Mouse (Mus musculus) cerebellum, postnatal 36 days (tissue): Measurements from ENCODE around the gene Nsl1.
A peak's percentile ranks its signal among the peaks of the same experiment; 100 is the strongest.
"Not testable (repeated sequence)": the region's sequence is repeated elsewhere in the genome, so short reads cannot be mapped to it uniquely, and the experiment has no call there.

Experiments
- DNase-seq, 2 experiments: peaks; one replicate each; pipeline ENCODE4 v3.0.0; 2021 to 2022; ENCODE audit warnings: mixed read lengths in 2 of 2

Gene Nsl1

DNA sequence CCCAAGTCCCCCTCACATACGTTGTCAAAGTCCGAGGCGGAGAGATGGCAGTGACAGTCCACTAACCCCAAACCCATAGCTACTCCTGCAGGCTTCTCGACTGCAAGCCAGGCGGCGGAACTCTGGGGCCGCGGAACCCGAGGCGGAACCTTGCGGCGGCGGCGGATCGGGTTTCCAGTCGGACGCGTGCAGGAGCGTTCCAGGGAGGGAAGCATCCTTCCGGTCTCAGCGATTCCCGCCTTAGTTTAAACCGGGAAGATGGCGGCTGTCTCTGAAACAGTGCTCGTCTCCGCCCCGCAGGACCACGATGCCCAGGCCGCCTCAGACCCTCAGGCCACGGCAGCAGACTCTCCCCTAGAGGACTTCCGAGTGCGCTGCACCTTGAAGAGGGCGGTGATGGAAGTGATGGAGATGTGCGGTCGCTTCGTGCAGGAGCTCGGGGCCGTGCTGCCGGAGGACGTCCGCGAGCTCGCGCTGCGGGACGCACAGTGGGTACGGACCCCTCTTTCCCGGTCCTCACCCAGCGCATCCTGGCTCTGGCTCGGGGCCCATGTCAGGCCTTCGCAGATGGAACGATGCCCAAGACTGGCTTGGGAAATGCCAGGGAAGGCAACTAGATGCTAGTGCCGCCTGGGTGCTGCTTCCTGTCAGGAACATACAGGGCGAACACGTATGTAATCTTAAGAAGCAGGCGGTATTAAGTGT lies at the start of gene Nsl1, which contains the start of gene Tatdn3:
TSS of gene Nsl1 (plus strand) at position 232 of the 705 bp plus-strand sequence.
TSS of gene Tatdn3 (minus strand) at position 152 of the 705 bp plus-strand sequence.
- DNase-seq: peak; percentile 90 to 97

DNA sequence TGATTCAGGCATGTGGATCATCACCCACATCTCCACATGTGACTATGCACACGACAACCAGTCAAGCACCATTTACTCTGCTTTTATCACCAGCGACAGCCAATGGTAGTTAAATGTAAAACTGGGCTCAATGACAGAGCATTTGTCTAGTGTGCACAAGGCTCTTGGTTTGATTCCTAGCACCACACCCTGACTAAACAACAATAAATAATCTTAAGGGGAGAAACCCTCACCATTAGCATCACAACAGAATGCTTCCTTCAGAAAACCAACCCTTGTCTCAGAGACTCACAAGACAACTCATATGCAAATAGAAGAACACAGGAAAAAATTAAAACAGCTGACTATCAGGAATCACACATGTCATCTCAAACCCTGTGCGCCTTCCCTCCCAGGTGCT lies 48.5 kb upstream of the Nsl1 start:
- DNase-seq: no peak

- DNase-seq: no peak
These were observed 43.0 kb upstream of the Nsl1 start for GRCm38 (mm10) chr1:191019803-191020202.

DNA sequence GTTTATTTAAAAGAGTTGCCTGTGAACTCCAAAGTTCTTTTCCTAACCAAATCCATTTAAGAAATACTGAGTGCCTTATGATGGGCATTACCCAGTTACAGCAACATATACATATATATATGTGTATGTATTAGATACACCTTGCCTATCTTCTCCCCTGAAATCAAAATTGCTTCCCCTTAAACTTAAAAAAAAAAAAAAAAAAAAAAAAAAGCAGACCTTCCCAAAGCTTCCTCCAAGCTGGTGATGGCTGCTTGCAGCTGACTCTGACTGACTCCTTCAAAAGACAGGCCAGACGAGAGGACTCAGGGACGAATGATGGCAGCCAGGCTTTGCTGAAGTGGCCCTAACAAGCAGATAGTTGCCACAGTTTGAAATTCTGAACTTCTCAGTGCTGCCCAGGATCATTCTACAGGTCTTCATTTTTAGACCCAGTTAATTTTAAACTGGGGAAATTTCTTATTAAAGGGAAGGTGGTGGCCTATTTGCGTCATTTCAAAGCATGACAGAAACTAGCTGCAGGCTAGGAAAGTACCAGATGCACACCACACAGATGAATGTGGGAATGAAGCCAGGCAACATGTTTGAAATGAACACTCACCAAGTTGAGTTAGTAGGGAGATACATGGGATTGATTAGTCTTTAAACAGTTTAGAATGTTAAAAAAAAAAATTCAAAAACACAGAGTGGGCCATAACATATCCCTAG lies 42.4 kb upstream of the Nsl1 start:
- no peak for DNase-seq

- no peak for DNase-seq
These were observed 41.8 kb upstream of the Nsl1 start for GRCm38 (mm10) chr1:191021016-191021415.

GRCm38 (mm10) chr1:191023140-191023539 lies 39.7 kb upstream of the Nsl1 start:
- DNase-seq: no peak

GRCm38 (mm10) chr1:191023806-191024205 lies 39.0 kb upstream of the Nsl1 start:
- not testable (repeated sequence) for DNase-seq

DNA sequence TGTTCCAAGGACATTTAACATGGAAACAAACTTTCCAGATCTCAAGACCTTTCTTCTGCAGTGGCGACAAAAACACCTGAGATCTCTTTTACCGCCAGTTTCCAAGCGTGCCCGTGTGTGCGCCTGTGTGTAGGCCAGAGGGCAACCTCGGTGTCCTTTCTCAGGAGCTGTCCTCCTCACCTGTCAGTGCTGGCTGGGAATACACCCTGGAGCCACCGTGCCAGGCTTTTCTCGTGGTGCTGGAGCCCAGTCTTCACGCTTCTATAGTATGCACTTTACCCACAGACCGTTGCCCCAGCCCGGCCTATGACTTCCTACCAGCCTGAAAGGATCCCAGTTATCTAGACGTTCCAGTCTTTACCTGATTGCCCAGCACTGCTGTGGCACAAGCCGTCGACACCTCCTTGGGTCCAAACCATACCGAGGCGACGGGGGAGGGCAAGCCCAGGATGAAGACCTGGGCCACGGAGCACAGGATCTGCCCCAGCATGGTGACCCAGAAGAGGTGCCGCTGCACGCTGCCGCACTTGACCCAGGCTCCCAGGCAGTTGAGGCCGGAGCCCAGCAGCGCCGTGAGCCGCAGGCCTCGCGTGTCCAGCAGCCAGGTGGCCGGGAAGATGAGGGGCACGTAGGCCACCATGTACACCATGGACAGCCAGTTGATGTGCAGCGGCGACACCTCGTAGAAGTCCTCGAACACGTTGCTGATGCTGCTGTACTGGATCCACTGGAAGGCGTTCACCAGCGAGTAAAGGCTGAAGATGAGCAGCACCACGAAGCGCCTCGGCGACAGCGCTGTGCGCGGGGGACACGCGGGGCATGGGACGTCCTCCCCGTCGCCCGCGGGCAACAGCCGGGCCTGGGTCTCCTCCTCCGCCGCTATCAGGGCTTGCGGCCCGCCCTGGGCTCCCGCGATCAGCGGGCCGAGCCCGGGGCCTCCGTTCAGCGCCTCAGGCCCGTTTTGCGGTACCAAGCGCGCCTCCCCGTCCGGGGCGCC lies 37.5 kb upstream of the Nsl1 start:
- peak; percentile 39 to 60 for DNase-seq

- DNase-seq: peak; percentile 97 to 99
These were observed 36.6 kb upstream of the Nsl1 start, which contains the start of gene Flvcr1 for GRCm38 (mm10) chr1:191026021-191026713. Gene Flvcr1, minus strand, starts transcription at chr1:191026158.

DNA sequence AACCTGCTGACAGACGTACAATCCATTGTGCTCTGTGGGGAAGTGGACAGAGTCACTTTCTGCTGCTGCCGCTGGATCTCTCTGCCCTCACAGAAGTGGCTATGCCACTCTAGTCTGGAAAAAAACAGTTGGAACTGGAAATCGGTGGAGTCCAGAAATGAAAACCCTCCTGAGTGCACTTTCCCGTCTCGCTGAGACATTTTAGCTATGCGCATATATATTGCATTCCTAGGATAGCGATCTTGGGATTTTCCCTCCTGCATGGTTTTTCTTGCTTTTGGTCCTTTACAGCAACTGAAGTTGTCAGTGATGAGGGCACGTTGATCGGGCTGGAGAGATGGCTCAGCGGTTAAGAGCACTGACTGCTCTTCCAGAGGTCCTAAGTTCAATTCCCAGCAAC lies 32.6 kb upstream of the Nsl1 start:
- DNase-seq: no peak

- not testable (repeated sequence) for DNase-seq
These were observed 31.8 kb upstream of the Nsl1 start for GRCm38 (mm10) chr1:191030922-191031425.

GRCm38 (mm10) chr1:191035649-191036048 lies 27.2 kb upstream of the Nsl1 start:
- no peak for DNase-seq

GRCm38 (mm10) chr1:191036554-191037334 lies 26.1 kb upstream of the Nsl1 start, which contains the start of gene Spata45:
Gene Spata45, plus strand, starts transcription at chr1:191036639.
- no peak for DNase-seq

GRCm38 (mm10) chr1:191037999-191038398 lies 24.8 kb upstream of the Nsl1 start:
- DNase-seq: no peak

DNA sequence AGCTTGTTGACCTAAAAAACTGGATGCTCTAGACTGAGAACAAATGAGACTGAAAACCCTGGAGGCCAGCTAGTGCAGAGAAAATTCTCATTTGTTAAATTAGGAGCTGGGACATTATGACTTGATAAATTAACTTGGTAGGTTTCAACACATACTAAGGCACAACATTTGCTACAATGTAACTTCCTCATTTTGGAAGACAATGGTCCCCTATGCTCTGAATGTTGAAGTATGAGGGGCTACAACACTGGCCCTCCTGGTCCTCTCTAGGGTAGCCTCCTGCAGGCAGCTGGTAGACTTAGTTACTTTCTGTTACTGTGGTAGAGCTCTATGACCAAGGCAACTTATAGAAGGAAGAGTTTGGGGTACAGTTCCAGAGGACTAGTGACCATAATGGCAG lies 21.5 kb upstream of the Nsl1 start:
- DNase-seq: no peak

DNA sequence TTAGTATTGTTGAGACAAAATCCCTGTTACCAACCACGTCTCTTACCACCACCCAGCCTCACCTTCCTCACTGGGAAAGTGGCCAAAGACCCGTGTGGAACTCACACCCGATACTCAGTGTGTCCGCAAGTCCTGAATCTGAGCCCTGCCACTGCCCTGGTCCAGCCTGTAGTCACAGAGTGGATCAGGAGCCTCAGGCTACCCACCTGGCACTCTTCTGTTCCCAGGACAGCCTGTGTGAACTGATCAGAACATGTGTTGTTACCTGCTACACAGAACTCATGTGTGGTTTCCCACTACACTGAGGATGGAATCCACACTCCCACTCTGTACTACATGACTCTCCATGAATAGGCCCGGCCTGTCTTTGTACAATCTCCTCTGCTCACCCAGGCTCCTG lies 20.7 kb upstream of the Nsl1 start:
- no peak for DNase-seq

GRCm38 (mm10) chr1:191042688-191043087 lies 20.1 kb upstream of the Nsl1 start:
- no peak for DNase-seq

DNA sequence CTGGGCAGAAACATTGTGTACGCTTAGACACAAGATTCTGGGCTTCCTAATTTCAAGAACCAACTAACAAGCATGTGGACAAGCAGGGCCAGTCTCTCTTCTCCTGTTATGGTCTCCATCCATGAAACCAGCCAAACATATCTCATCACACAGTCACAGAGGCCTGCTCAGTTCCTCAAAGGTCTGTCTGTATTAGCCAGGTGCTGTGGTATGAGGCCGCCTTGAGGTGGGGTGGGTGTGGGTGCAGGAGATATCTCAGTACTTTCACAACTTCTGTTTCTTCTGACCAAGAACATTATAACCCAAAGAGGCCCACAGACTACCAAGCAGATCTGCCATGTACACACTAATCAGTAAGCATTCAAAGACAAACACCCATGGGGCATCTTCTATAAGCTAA lies 17.5 kb upstream of the Nsl1 start:
- no peak for DNase-seq

DNA sequence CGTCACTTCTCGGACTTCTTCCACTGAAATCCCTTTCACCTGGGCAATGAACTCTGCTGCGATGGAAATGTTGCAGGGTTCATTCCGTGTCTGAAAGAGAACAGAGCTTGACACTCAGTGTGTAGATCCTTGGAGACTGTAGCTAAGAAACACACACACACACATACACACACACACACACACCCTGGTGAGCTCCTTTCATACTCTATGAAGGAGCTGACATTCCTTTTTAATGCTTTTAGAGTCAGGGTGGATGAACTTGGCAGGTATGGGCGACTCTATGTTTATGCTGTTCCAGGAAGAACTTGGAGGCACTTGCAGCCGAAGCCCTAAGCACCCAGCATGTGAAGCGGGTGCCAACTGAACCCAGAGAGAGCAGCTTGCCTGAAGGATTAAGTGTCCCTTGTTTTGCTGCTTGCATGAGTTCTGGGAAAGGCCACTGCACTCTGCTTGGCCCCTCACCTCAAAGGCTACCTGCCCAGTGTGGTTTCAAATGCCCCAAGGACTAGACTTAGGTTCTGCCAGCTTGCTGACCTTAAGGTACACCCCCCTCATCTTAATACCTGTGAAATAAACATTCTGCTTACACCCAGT lies 16.5 kb upstream of the Nsl1 start:
- DNase-seq: no peak

DNA sequence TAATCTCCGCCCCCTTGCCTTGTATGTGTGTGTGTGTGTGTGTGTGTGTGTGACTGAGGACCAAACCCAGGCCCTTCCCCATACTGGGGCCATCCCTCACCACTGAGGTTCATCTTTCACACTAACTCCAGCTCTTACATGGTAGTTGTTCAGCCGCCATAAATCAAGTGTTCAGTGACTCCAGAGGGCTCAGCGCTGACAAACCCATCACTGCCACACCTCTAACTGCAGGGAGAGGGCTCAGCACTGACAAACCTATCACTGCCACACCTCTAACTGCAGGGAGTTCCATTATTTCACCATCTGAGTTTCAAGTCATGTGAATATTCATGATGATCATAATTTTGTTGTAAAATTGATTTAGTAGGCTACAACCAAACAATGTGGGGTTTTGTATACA lies 9.3 kb upstream of the Nsl1 start:
- DNase-seq: no peak
